Mouse (Mus musculus) megakaryocyte, embryonic 14.5 days (primary cell): ENCODE measurements around the gene Calml4.

Experiments
- FLI1 ChIP-seq: IDR thresholded peaks from 2 replicates; pipeline ENCODE4 v1.6.1; 2012; ENCODE audit warnings: low read length, inconsistent platforms, mixed read lengths
- GATA1 ChIP-seq: IDR thresholded peaks from 3 replicates; pipeline ENCODE4 v1.6.1; 2012; ENCODE audit warnings: mixed read lengths, low read length, inconsistent platforms, borderline replicate concordance

- no peak for TF ChIP-seq GATA1
- no peak for TF ChIP-seq FLI1
Observed at GRCm38 (mm10) chr9:62821811-62822210, 36.1 kb upstream of the Calml4 start.
